Mouse (Mus musculus) CD4-positive, CD25-positive, alpha-beta regulatory T cell, adult 2 months (primary cell): ENCODE measurements around the gene Dbnl.

ENCODE experiments used
- DNase-seq: peaks from one replicate; pipeline ENCODE4 v3.0.0-alpha.2; 2012; ENCODE audit warnings: low read depth, low spot score

The Dbnl gene

DNA sequence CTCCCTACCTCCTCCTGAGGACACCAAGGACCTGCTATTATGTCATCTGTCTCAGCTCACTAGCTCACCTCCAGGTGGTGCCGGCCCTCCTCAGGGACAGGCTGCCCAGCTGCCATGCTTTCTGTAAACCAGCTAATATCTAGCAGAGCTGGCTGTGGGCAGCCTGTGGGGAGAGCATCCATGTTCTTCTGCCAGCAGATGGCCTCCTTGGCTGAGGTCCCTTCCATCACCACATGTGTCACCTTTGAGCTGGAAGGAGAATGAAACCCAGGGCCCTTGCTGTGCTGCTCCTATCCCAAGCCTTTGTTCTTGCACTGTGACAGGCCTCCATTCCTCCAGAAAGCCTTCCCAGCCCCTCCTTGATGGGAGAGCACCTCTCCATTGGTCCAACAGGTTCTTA, 47.8 kb downstream of the Dbnl start:
- DNase-seq, result peak; percentile 47

DNA sequence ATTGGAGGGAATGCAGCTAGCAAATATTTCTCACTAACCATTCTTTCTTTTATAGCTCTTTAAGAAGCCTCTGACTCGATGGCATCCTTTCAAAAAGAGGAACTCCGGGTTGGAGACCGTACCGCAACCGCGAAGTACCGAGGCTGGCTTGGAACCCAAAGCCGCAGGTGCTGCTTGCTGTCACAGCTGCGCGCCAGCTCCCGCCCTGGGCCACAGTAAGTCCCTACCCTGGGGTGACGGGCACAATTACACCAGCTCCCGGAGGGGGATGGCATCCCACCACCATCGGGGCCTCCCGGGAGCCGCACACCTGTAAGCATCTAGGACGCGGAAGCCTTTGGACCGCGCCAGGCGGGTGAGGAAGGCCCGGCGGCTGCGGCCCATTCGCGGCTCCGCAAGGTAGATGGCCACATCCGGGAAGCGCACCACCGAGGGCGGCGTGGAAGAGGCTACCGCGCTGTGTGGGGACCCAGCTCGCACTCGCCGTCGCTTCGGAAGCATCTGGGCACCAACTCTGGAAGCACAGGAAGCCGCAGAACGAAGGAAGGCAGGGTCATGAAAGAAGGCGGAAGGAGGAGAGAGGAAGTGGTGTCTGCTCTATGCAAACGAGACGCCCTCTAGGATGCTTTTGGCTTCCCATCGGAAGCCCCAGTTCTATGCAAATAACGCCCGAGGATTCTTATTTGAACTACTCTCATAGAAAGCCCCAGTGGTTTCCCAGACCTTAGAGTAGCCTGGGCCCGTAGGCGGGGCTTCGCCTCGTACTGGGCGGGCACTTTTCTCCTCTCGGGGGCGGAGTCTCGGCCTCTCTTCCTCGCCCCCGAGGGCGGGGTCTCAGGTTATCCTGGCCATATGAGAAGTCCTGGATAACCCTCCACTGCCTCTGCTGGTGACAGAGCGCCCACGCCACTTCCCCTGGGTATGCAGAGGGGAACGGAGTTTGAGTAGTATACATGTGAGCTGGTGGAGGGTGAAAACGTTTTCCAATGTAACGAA, 49.3 kb downstream of the Dbnl start, which contains the start of gene Polm:
Gene Polm, minus strand, starts transcription at position 766 of the 996 bp plus-strand sequence.
- peak; percentile 90 for DNase-seq

DNA sequence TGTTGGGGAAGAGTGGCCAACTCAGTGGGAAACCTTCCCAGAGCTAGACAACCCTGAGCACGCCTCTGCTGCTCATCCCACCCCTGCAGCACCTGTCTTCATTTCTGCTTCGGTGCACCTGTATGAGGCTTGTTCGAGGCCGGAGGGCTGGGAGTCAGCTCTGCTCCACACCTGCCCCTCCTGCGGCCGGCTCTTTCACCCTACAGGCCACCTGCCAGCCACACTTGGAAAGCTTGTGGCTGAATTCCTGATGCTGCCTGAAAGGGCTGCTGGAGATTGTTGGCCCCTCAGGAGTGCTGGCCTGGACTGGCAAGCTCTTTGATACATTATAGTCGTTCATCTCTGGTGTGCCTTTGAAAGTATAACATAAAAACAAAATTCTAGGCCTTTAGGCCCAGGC, 52.1 kb downstream of the Dbnl start:
- DNase-seq, result no peak

DNA sequence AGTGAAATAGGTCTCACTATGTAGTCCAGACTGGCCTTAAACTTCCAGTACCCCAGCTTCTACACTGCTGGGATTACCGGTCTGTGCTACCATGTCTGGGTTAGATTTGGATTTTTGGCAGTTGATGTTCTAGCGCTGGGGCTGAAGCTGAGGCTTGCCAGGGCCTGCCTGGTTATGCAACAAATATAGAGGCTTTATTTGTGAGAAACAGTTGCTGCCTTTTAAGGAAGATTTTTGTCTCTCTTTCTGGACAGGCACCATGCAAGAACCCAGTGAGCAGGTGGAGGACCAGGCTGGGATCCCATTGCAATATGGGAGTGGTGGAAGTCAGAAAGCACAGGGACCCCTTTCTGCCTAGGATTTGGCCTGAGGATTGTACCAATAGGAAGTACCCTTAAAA, 53.5 kb downstream of the Dbnl start:
- DNase-seq, result no peak

DNA sequence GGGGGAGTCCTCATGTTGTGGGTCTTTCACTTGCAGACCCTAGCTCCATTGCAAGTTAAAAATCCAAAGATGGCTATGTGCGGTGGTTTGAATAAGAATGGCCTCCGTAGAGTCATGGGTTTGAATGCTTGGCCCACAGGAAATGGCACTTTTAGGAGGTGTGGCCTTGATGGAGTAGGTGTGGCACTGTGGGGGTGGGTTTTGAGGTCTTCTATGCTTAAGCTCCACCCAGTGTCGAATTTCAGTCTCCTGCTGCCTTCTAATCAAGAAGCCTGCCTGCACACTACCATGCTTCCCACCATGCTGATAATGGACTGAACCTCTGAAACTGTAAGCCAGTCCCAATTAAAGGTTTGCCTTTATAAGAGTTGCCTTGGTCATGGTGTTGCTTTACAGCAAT, 54.8 kb downstream of the Dbnl start:
- DNase-seq, result no peak

DNA sequence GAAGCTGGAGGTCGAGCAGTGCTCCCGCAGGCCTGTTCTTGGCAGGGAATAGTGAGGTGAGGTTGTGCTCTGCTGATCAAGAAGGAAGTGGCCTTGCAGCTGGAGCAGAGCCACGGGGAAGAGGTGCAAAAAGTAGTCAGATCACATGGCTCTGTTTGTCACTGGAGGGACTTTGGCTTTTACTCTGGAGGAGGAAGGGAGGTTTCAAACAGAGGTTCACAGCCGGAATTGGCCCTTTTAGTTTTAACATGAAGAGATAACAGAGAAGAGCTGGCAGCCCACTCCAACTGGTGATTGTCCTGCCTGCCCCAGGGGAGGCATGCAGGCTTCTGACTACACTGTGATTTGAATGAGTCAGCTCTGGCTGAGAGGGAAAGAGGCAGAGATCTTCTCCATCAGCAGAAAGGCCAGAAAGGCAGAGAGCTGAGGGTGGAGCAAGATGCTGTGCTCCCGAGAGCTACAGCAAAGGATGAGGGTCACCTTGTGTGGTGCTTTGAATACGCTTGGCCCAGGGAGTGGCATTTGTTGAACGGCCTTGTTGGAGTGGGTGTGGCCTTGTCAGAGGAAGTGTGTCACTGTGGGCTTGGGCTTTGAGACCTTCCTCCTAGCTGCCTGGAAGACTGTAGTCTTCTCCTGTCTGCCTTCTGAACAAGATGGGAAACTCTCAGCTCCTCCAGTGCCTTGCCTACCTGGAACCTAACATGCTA, 58.5 kb downstream of the Dbnl start:
- no peak for DNase-seq

DNA sequence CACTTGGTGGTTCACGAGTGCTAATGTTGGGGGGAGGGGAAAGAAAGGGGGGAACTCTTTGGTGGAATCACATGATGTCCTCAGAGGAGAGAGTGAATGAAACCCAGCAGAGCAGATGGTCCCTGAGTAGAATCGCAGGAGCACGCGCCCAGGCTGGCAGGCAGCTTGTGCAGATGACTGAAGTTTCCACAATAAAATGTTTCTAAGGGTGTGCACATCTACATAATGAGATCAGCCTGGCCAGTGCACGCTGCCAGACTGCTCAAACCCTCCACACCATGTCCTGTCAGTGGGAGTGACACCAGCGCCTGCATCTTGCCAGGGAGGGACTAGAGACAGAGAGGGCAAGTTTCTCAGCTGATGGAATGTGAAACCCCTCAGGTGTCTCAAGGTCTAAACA, 60.5 kb downstream of the Dbnl start:
- DNase-seq, result no peak

DNA sequence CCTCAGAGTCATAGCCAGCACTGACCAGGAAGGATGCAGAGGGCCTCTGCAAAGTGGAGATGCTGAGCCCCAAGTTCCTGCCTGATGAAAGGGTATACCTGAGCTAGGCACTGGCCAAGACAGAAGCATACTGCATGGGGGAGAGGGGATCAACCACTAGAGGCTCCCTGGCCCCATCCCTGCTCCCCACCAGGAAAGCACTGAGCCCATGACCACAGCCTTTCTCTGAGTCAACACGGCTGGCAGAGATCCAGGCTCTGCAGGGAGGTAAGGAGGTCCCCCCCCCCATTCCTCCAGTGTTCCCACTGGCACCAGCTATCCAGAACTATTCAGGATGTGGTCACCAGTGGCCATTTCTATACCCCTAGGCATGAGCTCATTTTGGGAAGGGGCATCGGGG, 61.0 kb downstream of the Dbnl start:
- DNase-seq, result no peak

DNA sequence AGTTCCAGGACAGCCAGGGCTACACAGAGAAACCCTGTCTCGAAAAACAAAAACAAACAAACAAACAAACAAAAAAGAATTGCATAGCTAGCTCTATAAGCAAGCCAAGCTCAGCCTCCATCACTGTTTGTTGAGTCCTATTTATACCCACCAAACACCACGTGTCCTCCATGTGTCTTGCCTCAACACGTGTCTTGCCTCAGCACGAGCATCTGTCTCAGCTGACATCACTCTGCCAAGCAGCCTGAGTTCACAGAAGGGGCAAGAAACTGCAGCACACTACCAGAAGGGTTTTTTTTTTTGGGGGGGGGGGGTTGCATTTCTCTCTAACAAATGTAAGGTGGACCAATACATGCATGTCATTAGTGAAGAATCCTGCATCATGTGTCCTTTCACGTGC, 62.2 kb downstream of the Dbnl start:
- no peak for DNase-seq
